Mouse (Mus musculus): ENCODE measurements at regions not wholly inside any gene's neighbourhood (a gene's known extent, or its start where the extent isn't known, plus 50 kb on each side); places are given as distances from the start of the nearest gene placed in this dataset.

GRCm38 (mm10) chr13:112136850-112137249, 151.4 kb upstream of the Ankrd55 start:
- TF ChIP-seq CTCF (IDR thresholded peaks at IDR 0.05; ENCODE audit: extremely low read depth, insufficient read depth, insufficient read length, insufficient replicate concordance) = no peak
- TF ChIP-seq POLR2A (IDR thresholded peaks at IDR 0.05; ENCODE audit: low read depth, low read length) = no peak

All from spleen, adult 2 months (tissue).